Mouse (Mus musculus) monocyte, adult 2 months (primary cell): ENCODE measurements around the gene Ccnt2.

Source experiments
- DNase-seq, 2 experiments: peaks; one replicate each; pipeline ENCODE4 v3.0.0; 2022; ENCODE audit warnings: low spot score in 2 of 2, low read depth in 1 of 2

The Ccnt2 gene

GRCm38 (mm10) chr1:127793459-127793858 is 19.5 kb downstream of the Ccnt2 start:
- DNase-seq = no peak

- no peak for DNase-seq
Observed at GRCm38 (mm10) chr1:127795087-127795769, 21.3 kb downstream of the Ccnt2 start.

- no peak for DNase-seq
Observed at GRCm38 (mm10) chr1:127796341-127796740, 22.4 kb downstream of the Ccnt2 start.

- no peak for DNase-seq
Observed at GRCm38 (mm10) chr1:127796752-127797151, 22.8 kb downstream of the Ccnt2 start.

GRCm38 (mm10) chr1:127802916-127803315 is 29.0 kb downstream of the Ccnt2 start:
- no peak for DNase-seq

- DNase-seq = no peak
Observed at GRCm38 (mm10) chr1:127808671-127809070, 34.7 kb downstream of the Ccnt2 start.

- no peak for DNase-seq
Observed at GRCm38 (mm10) chr1:127812929-127813328, 39.0 kb downstream of the Ccnt2 start.

GRCm38 (mm10) chr1:127816381-127816780 is 42.4 kb downstream of the Ccnt2 start:
- no peak for DNase-seq

- no peak for DNase-seq
Observed at GRCm38 (mm10) chr1:127827325-127827724, 53.4 kb downstream of the Ccnt2 start.

GRCm38 (mm10) chr1:127830215-127830921 is 56.4 kb downstream of the Ccnt2 start:
- DNase-seq = peak; percentile 32 to 35

- no peak for DNase-seq
Observed at GRCm38 (mm10) chr1:127833714-127834113, 59.8 kb downstream of the Ccnt2 start.

- DNase-seq = no peak
Observed at GRCm38 (mm10) chr1:127834202-127834601, 60.2 kb downstream of the Ccnt2 start.

GRCm38 (mm10) chr1:127836619-127837018 is 62.7 kb downstream of the Ccnt2 start:
- DNase-seq = no peak

- no peak for DNase-seq
Observed at GRCm38 (mm10) chr1:127838602-127839001, 64.6 kb downstream of the Ccnt2 start.

GRCm38 (mm10) chr1:127845472-127845871 is 71.5 kb downstream of the Ccnt2 start:
- DNase-seq = no peak

GRCm38 (mm10) chr1:127850075-127850610 is 76.2 kb downstream of the Ccnt2 start:
- no peak for DNase-seq

GRCm38 (mm10) chr1:127854486-127855222 is 80.7 kb downstream of the Ccnt2 start, which contains the start of gene Map3k19:
Gene Map3k19 (minus strand): TSS chr1:127855031.
- no peak for DNase-seq
